Mouse (Mus musculus): ENCODE measurements around the gene Irx5. TPM values are rescaled to one million over a fixed set of nuclear protein-coding genes. Genes with fewer than 3 reads are reported as not detected.

Irx5 gene
- polyA plus RNA-seq, 1 experiment, result not detected

- H3K4me3 ChIP-seq (ENCODE audit: insufficient read depth, low read depth, low read length), result no peak overlapping the region
- TF ChIP-seq POLR2A (IDR thresholded peaks at IDR 0.05; ENCODE audit: insufficient read depth, low read depth, low read length) (no peak), CTCF (IDR thresholded peaks at IDR 0.05; ENCODE audit: insufficient read depth, low read depth, low read length) (no peak)
- no peaks in the 10 kb centered on the region; the same call in 1 of the 2 replicates for H3K4me1 ChIP-seq (ENCODE audit: control insufficient read depth, insufficient read depth, low read length)
- H3K27ac ChIP-seq (ENCODE audit: insufficient read depth, low read depth, low read length), result no peak overlapping the region
- 72% methylated on average over 6 of the region's 6 CpGs for WGBS
These were observed 21.4 kb upstream of the Irx5 start for GRCm38 (mm10) chr8:92336041-92336440.

- Histone ChIP-seq H3K4me1 (ENCODE audit: control insufficient read depth, insufficient read depth, low read length) (no peaks in the 10 kb centered on the region), H3K27ac (ENCODE audit: insufficient read depth, low read depth, low read length) (no peak overlapping the region), H3K4me3 (ENCODE audit: insufficient read depth, low read depth, low read length) (no peak overlapping the region)
- 94% methylated on average over 4 of the region's 4 CpGs for WGBS
- no peak for TF ChIP-seq CTCF (IDR thresholded peaks at IDR 0.05; ENCODE audit: insufficient read depth, low read depth, low read length)
- no peak for TF ChIP-seq POLR2A (IDR thresholded peaks at IDR 0.05; ENCODE audit: insufficient read depth, low read depth, low read length)
These were observed 13.9 kb upstream of the Irx5 start for GRCm38 (mm10) chr8:92343544-92343943.

GRCm38 (mm10) chr8:92349898-92350486 is 7.4 kb upstream of the Irx5 start:
- H3K4me1 ChIP-seq (ENCODE audit: control insufficient read depth, insufficient read depth, low read length), result no peaks in the 10 kb centered on the region
- no peak overlapping the region for H3K27ac ChIP-seq (ENCODE audit: insufficient read depth, low read depth, low read length)
- no peak overlapping the region for H3K4me3 ChIP-seq (ENCODE audit: insufficient read depth, low read depth, low read length)
- WGBS, result 95% methylated on average over 11 of the region's 11 CpGs
- TF ChIP-seq CTCF (IDR thresholded peaks at IDR 0.05; ENCODE audit: insufficient read depth, low read depth, low read length), result no peak
- no peak for TF ChIP-seq POLR2A (IDR thresholded peaks at IDR 0.05; ENCODE audit: insufficient read depth, low read depth, low read length)

GRCm38 (mm10) chr8:92353405-92353804 is 4.0 kb upstream of the Irx5 start:
- 30% methylated on average over 6 of the region's 6 CpGs for WGBS
- no peak overlapping the region for H3K27ac ChIP-seq (ENCODE audit: insufficient read depth, low read depth, low read length)
- H3K4me3 ChIP-seq (ENCODE audit: insufficient read depth, low read depth, low read length), result no peak overlapping the region
- TF ChIP-seq POLR2A (IDR thresholded peaks at IDR 0.05; ENCODE audit: insufficient read depth, low read depth, low read length), result no peak
- TF ChIP-seq CTCF (IDR thresholded peaks at IDR 0.05; ENCODE audit: insufficient read depth, low read depth, low read length), result no peak
- peaks cover 19% of the 10 kb centered on the region for H3K4me1 ChIP-seq (ENCODE audit: control insufficient read depth, insufficient read depth, low read length)

DNA sequence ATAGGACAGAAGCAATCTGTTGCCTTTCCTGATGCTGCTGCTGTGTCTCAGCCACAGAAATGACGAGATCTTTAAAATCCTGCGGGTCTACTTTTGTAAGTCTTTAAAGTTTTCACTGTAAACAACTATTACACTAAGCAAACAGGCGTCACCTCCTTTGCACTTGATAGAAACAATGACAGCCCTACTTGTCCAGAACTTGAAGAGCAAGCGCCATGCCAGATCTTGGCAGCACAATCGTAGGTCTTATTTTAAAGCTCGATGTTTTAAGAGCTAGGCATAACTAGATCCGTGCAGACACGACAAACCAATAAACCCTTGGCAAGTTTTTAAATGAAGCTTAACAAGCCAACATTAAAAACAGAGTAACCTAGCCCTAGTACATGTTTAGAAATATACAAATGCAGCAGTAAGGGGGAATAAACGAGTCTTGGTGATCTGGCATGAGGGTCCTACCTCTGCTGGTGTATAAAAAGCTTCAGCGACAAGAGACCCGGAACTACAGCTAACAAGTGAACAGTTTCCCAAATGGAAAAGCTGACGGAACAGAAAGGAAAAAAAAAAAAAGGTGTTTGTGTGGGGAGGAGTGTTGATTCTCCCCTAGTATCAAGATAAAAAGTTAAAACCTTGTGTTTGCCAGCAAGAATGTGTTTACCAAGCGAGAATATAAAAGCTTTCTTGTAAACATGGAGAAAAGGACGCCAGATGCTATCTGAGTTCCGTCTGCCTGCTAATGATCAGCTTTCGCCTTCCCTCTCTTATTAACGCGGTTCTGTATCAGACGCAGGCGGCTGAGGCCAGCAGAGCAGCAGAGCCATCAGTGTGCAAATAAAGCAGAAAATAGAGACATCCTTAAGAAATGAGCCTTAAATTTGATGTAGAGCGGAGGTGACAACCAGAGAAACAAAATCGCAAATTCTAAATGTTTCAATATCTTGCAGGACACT is 2.6 kb upstream of the Irx5 start:
- H3K4me3 ChIP-seq (ENCODE audit: insufficient read depth, low read depth, low read length), result no peak overlapping the region
- 7% methylated on average over 22 of the region's 22 CpGs for WGBS
- TF ChIP-seq POLR2A (IDR thresholded peaks at IDR 0.05; ENCODE audit: insufficient read depth, low read depth, low read length) (no peak), CTCF (IDR thresholded peaks at IDR 0.05; ENCODE audit: insufficient read depth, low read depth, low read length) (no peak)
- no peak overlapping the region for H3K27ac ChIP-seq (ENCODE audit: insufficient read depth, low read depth, low read length)
- H3K4me1 ChIP-seq (ENCODE audit: control insufficient read depth, insufficient read depth, low read length), result peaks cover 19% of the 10 kb centered on the region

- under 1% methylated on average over 93 of the region's 93 CpGs for WGBS
- Histone ChIP-seq H3K4me1 (ENCODE audit: control insufficient read depth, insufficient read depth, low read length) (peaks cover 19% of the 10 kb centered on the region), H3K27ac (ENCODE audit: insufficient read depth, low read depth, low read length) (no peak overlapping the region), H3K4me3 (ENCODE audit: insufficient read depth, low read depth, low read length) (peak overlapping the region; percentile 49)
- TF ChIP-seq CTCF (IDR thresholded peaks at IDR 0.05; ENCODE audit: insufficient read depth, low read depth, low read length), result 0 out of 2 replicates have a peak, but pooled peaks have one; percentile 2
- no peak for TF ChIP-seq POLR2A (IDR thresholded peaks at IDR 0.05; ENCODE audit: insufficient read depth, low read depth, low read length)
These were observed 1.5 kb upstream of the Irx5 start for GRCm38 (mm10) chr8:92355701-92356612.

GRCm38 (mm10) chr8:92356613-92357375 is 631 bp upstream of the Irx5 start:
- no peak overlapping the region for H3K27ac ChIP-seq (ENCODE audit: insufficient read depth, low read depth, low read length)
- 2% methylated on average over 40 of the region's 40 CpGs for WGBS
- no peak for TF ChIP-seq CTCF (IDR thresholded peaks at IDR 0.05; ENCODE audit: insufficient read depth, low read depth, low read length)
- TF ChIP-seq POLR2A (IDR thresholded peaks at IDR 0.05; ENCODE audit: insufficient read depth, low read depth, low read length), result no peak

More at GRCm38 (mm10) chr8:92356613-92357375, 631 bp upstream of the Irx5 start:
- Histone ChIP-seq H3K4me3 (ENCODE audit: insufficient read depth, low read depth, low read length) (peak overlapping the region; percentile 49; the same call in 1 of the 2 replicates), H3K4me1 (ENCODE audit: control insufficient read depth, insufficient read depth, low read length) (peaks cover 19% of the 10 kb centered on the region)

Measured in olfactory bulb, adult 2 months (tissue).